Mouse (Mus musculus) stomach, postnatal 0 days (tissue): ENCODE measurements around the gene Dhh.

Experiments used
- CTCF ChIP-seq: IDR thresholded peaks from 2 replicates; pipeline ENCODE4 v1.5.1; 2016; ENCODE audit warnings: antibody characterized with exemption, low read depth, mild to moderate bottlenecking, moderate library complexity
- EP300 ChIP-seq: optimal IDR thresholded peaks from 2 replicates; pipeline ENCODE3; 2016; ENCODE audit warnings: antibody characterized with exemption

DNA sequence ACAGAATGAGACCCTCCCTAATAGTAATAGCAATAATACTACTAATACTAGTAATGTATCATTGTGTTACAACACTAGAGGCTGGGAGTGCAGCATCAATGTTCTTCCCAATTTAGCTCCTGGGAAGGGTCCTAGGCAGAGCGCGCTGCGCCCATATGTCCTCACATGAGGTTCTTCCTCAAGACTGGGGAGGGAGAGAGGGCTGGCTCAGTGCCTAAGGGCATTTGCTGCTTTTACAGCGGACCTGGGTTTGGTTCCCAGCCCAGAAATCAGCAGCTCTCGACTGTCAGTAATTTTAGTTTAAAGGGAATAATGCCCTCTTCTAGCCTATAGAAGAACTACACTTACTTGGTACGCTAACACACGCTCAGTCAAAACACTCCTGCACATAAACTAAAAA, 10.8 kb downstream of the Dhh start:
- TF ChIP-seq CTCF (no peak), EP300 (no peak)
